Mouse (Mus musculus) liver, embryonic 14.5 days (tissue): Measurements from ENCODE around the gene Dsp. TPM values are rescaled to one million over a fixed set of nuclear protein-coding genes. Genes with fewer than 3 reads are reported as not detected.

ENCODE experiments used
- ATAC-seq: fragments of 200-750 bp; cut with Nextera tagmentation; 2 replicates; pipeline ENCODE4 v1.8.0; 2017; ENCODE audit warnings: moderate number of reproducible peaks, mild to moderate bottlenecking, moderate library complexity; ENCODE audit not compliant: insufficient read depth
- DNase-seq, 3 experiments: peaks; one replicate each; pipeline ENCODE4 v3.0.0-alpha.2; 2012 to 2013; ENCODE audit warnings: low read depth in 3 of 3, low spot score in 3 of 3
- H3K27ac ChIP-seq: fragments of 300-500 bp; sonication (generic); 2 replicates; pipeline ENCODE4 v1.5.1; 2014; ENCODE audit warnings: moderate library complexity, mild to moderate bottlenecking, control low read depth, inconsistent platforms
- H3K27me3 ChIP-seq: fragments of 300-500 bp; sonication (generic); 2 replicates; pipeline ENCODE4 v1.6.1; 2014; ENCODE audit warnings: mild to moderate bottlenecking, low read length, moderate library complexity; ENCODE audit not compliant: control insufficient read depth, insufficient read depth
- H3K36me3 ChIP-seq: fragments of 300-500 bp; sonication (generic); replicated peaks from 2 replicates; pipeline ENCODE4 v1.6.1; 2014; ENCODE audit warnings: low read depth; ENCODE audit not compliant: control insufficient read depth, insufficient read depth
- H3K4me1 ChIP-seq, 2 experiments: fragments of 200-500 bp in 1 of 2; fragments of 300-500 bp in 1 of 2; sonication (generic) in 1 of 2; replicated peaks; 2 replicates each; pipeline ENCODE4 v1.6.1; 2012 to 2014; ENCODE audit warnings: antibody characterized with exemption in 1 of 2, inconsistent platforms in 1 of 2, low read length in 1 of 2; ENCODE audit not compliant: control insufficient read depth in 2 of 2, insufficient read depth in 2 of 2
- H3K4me2 ChIP-seq: fragments of 300-500 bp; sonication (generic); 2 replicates; pipeline ENCODE4 v1.6.1; 2014; ENCODE audit warnings: low read depth, mild to moderate bottlenecking, control low read depth, moderate library complexity
- H3K4me3 ChIP-seq, 2 experiments: fragments of 200-500 bp in 1 of 2; fragments of 300-500 bp in 1 of 2; sonication (generic) in 1 of 2; 2 replicates each; pipeline ENCODE4 v1.5.1; 2012 to 2014; ENCODE audit warnings: low read depth in 2 of 2, low read length in 2 of 2, mild to moderate bottlenecking in 2 of 2, control low read depth in 1 of 2, inconsistent platforms in 1 of 2, moderate library complexity in 1 of 2; ENCODE audit not compliant: insufficient read depth in 1 of 2
- H3K9ac ChIP-seq: fragments of 300-500 bp; sonication (generic); replicated peaks from 2 replicates; pipeline ENCODE4 v1.6.1; 2014; ENCODE audit warnings: mild to moderate bottlenecking, control low read depth, moderate library complexity
- H3K9me3 ChIP-seq: fragments of 300-500 bp; sonication (generic); 2 replicates; pipeline ENCODE4 v1.6.1; 2016; ENCODE audit warnings: low read length, mixed read lengths; ENCODE audit not compliant: control insufficient read depth
- CTCF ChIP-seq: IDR thresholded peaks from 2 replicates; pipeline ENCODE4 v1.5.1; 2016; ENCODE audit warnings: antibody characterized with exemption, low read depth, control low read depth
- EP300 ChIP-seq: IDR thresholded peaks from 2 replicates; pipeline ENCODE4 v1.6.1; 2016; ENCODE audit warnings: antibody characterized with exemption, low read depth
- WGBS: fragments of 180-500 bp; shearing (Covaris S2); extraction: QIAGEN DNeasy Blood & Tissue Kit; methylation state at CpG from one replicate; pipeline ENCODE4 v1.1.7; 2014; ENCODE audit not compliant: insufficient replicate concordance; 5-methylcytosine and 5-hydroxymethylcytosine counted together
- polyA plus RNA-seq, 2 experiments: library from polyadenylated mRNA; depleted of rRNA in 1 of 2; stranded (reverse) in 1 of 2; unstranded in 1 of 2; fragments of >200 nt; fragmentation: Nextera tagmentation in 1 of 2; extraction: Ambion mirVana in 1 of 2; gene quantifications; 2 replicates each; pipeline versions ENCODE4 v1.2.1 to v1.2.3; 2012 to 2014

The Dsp gene
- polyA plus RNA-seq, 2 experiments: 1.8 to 2.0 TPM

- peaks cover 0 to 7% of the 10 kb centered on the region in 2 experiments; a peak in 1 of 4 replicates for H3K4me1 ChIP-seq
- TF ChIP-seq CTCF: no peak
- no peak for TF ChIP-seq EP300
- no peak overlapping the region for H3K27ac ChIP-seq
- H3K9me3 ChIP-seq: no peaks in the 10 kb centered on the region
- ATAC-seq (no peak), DNase-seq (no peak)
- H3K27me3 ChIP-seq: no peaks in the 10 kb centered on the region
- H3K4me3 ChIP-seq: no peak overlapping the region
- H3K9ac ChIP-seq: no peak overlapping the region
- no peak overlapping the region for H3K4me2 ChIP-seq
- H3K36me3 ChIP-seq: no peaks in the 10 kb centered on the region
- 53% methylated on average over 4 of the region's 4 CpGs for WGBS
Measured at GRCm38 (mm10) chr13:38123666-38124065, 27.4 kb upstream of the Dsp start.

- H3K27me3 ChIP-seq: no peaks in the 10 kb centered on the region
- H3K4me2 ChIP-seq: no peak overlapping the region
- H3K27ac ChIP-seq: no peak overlapping the region
- ATAC-seq: no peak
- no peaks in the 10 kb centered on the region for H3K36me3 ChIP-seq
- no peak overlapping the region for H3K9ac ChIP-seq
- H3K9me3 ChIP-seq: no peaks in the 10 kb centered on the region
- no peak overlapping the region for H3K4me3 ChIP-seq
- DNase-seq: no peak
- TF ChIP-seq CTCF (no peak), EP300 (no peak)
- WGBS: 54% methylated on average over 3 of the region's 3 CpGs
- H3K4me1 ChIP-seq: peaks cover 0 to 7% of the 10 kb centered on the region in 2 experiments; a peak in 1 of 4 replicates
Measured at GRCm38 (mm10) chr13:38127683-38128082, 23.4 kb upstream of the Dsp start.

GRCm38 (mm10) chr13:38128246-38128645, 22.8 kb upstream of the Dsp start:
- no peak for TF ChIP-seq CTCF
- TF ChIP-seq EP300: no peak
- Histone ChIP-seq H3K27ac (no peak overlapping the region), H3K4me2 (no peak overlapping the region), H3K36me3 (no peaks in the 10 kb centered on the region), H3K4me3 (no peak overlapping the region), H3K4me1 (peaks cover 0 to 7% of the 10 kb centered on the region in 2 experiments; a peak in 1 of 4 replicates), H3K9ac (no peak overlapping the region), H3K27me3 (no peaks in the 10 kb centered on the region), H3K9me3 (no peaks in the 10 kb centered on the region)
- ATAC-seq: no peak
- 64% methylated on average over 3 of the region's 3 CpGs for WGBS
- no peak for DNase-seq

GRCm38 (mm10) chr13:38129492-38129891, 21.6 kb upstream of the Dsp start:
- H3K9me3 ChIP-seq: no peaks in the 10 kb centered on the region
- H3K4me1 ChIP-seq: peaks cover 0 to 7% of the 10 kb centered on the region in 2 experiments; a peak in 1 of 4 replicates
- no peak for ATAC-seq
- DNase-seq: no peak
- no peak overlapping the region for H3K4me2 ChIP-seq
- TF ChIP-seq CTCF (no peak), EP300 (no peak)
- H3K4me3 ChIP-seq: no peak overlapping the region
- WGBS: 59% methylated on average over 2 of the region's 2 CpGs
- no peaks in the 10 kb centered on the region for H3K27me3 ChIP-seq
- H3K36me3 ChIP-seq: no peaks in the 10 kb centered on the region
- H3K9ac ChIP-seq: no peak overlapping the region
- no peak overlapping the region for H3K27ac ChIP-seq

- Histone ChIP-seq H3K36me3 (no peaks in the 10 kb centered on the region), H3K27ac (no peak overlapping the region), H3K27me3 (no peaks in the 10 kb centered on the region), H3K4me2 (no peak overlapping the region), H3K9me3 (no peaks in the 10 kb centered on the region), H3K4me3 (no peak overlapping the region), H3K4me1 (peaks cover 0 to 7% of the 10 kb centered on the region in 2 experiments; a peak in 1 of 4 replicates), H3K9ac (no peak overlapping the region)
- 58% methylated on average over 9 of the region's 9 CpGs for WGBS
- TF ChIP-seq EP300 (no peak), CTCF (no peak)
- DNase-seq (no peak), ATAC-seq (no peak)
Measured at GRCm38 (mm10) chr13:38130116-38130515, 21.0 kb upstream of the Dsp start.
